Mouse (Mus musculus) kidney, adult 8-10 months (tissue): ENCODE data around the gene Hist1h4m.
"Not testable (repeated sequence)": the region's sequence is repeated elsewhere in the genome, so short reads cannot be mapped to it uniquely, and the experiment has no call there.

Experiments used
- DNase-seq, 2 experiments: peaks; one replicate each; pipeline ENCODE4 v3.0.0; 2022

Hist1h4m gene

GRCm38 (mm10) chr13:21811074-21811473, 472 bp upstream of the Hist1h4m start:
- not testable (repeated sequence) for DNase-seq

- DNase-seq = not testable (repeated sequence)
Observed at GRCm38 (mm10) chr13:21812092-21812491, 546 bp downstream of the Hist1h4m start.

- not testable (repeated sequence) for DNase-seq
Observed at GRCm38 (mm10) chr13:21820082-21820890, 8.7 kb downstream of the Hist1h4m start.

- DNase-seq = no peak
Observed at GRCm38 (mm10) chr13:21828511-21828910, 17.0 kb downstream of the Hist1h4m start.

GRCm38 (mm10) chr13:21830344-21830743, 18.8 kb downstream of the Hist1h4m start:
- no peak for DNase-seq

GRCm38 (mm10) chr13:21831418-21832394, 20.2 kb downstream of the Hist1h4m start, which contains the start of gene Hist1h4n:
Gene Hist1h4n (minus strand): TSS chr13:21832196.
- DNase-seq = not testable (repeated sequence)

GRCm38 (mm10) chr13:21833461-21833860, 21.9 kb downstream of the Hist1h4m start, which contains the start of the genes Hist1h2ap and Hist1h2br:
Gene Hist1h2ap (minus strand): TSS chr13:21833507.
Gene Hist1h2br (plus strand): TSS chr13:21833743.
- DNase-seq = not testable (repeated sequence)

GRCm38 (mm10) chr13:21840508-21840907, 29.0 kb downstream of the Hist1h4m start:
- not testable (repeated sequence) for DNase-seq

GRCm38 (mm10) chr13:21846356-21846755, 34.8 kb downstream of the Hist1h4m start:
- not testable (repeated sequence) for DNase-seq

GRCm38 (mm10) chr13:21847883-21848282, 36.3 kb downstream of the Hist1h4m start:
- DNase-seq = no peak

- not testable (repeated sequence) for DNase-seq
Observed at GRCm38 (mm10) chr13:21850696-21851095, 39.1 kb downstream of the Hist1h4m start.

GRCm38 (mm10) chr13:21852215-21852945, 40.8 kb downstream of the Hist1h4m start:
- peak; percentile 9 to 11 for DNase-seq

- peak; percentile 41 to 78 for DNase-seq
Observed at GRCm38 (mm10) chr13:21855146-21855545, 43.6 kb downstream of the Hist1h4m start.

- peak; percentile 6 to 33 for DNase-seq
Observed at GRCm38 (mm10) chr13:21855698-21856162, 44.2 kb downstream of the Hist1h4m start.

GRCm38 (mm10) chr13:21861608-21862007, 50.1 kb downstream of the Hist1h4m start:
- DNase-seq = no peak
